Mouse (Mus musculus): ENCODE results near the gene Fgf15.
A peak's percentile ranks its signal among the peaks of the same experiment; 100 is the strongest.

The Fgf15 gene

GRCm38 (mm10) chr7:144932389-144932937 lies 36.1 kb downstream of the Fgf15 start:
- DNase-seq (ENCODE audit: low spot score): no peak

- DNase-seq (ENCODE audit: low spot score): no peak
Observed at GRCm38 (mm10) chr7:144933336-144933735, 37.0 kb downstream of the Fgf15 start.

GRCm38 (mm10) chr7:144933796-144934195 lies 37.5 kb downstream of the Fgf15 start:
- DNase-seq (ENCODE audit: low spot score): no peak

GRCm38 (mm10) chr7:144934901-144935300 lies 38.6 kb downstream of the Fgf15 start:
- DNase-seq (ENCODE audit: low spot score): no peak

GRCm38 (mm10) chr7:144935563-144935962 lies 39.2 kb downstream of the Fgf15 start:
- no peak for DNase-seq (ENCODE audit: low spot score)

- no peak for DNase-seq (ENCODE audit: low spot score)
Observed at GRCm38 (mm10) chr7:144936311-144936880, 40.1 kb downstream of the Fgf15 start.

- peak; percentile 83 for DNase-seq (ENCODE audit: low spot score)
Observed at GRCm38 (mm10) chr7:144937490-144937889, 41.2 kb downstream of the Fgf15 start.

GRCm38 (mm10) chr7:144937899-144938517 lies 41.7 kb downstream of the Fgf15 start:
- no peak for DNase-seq (ENCODE audit: low spot score)

GRCm38 (mm10) chr7:144938661-144939343 lies 42.5 kb downstream of the Fgf15 start:
- no peak for DNase-seq (ENCODE audit: low spot score)

GRCm38 (mm10) chr7:144939344-144940002 lies 43.1 kb downstream of the Fgf15 start, which contains the start of gene Ccnd1:
Gene Ccnd1 (minus strand): TSS chr7:144939925.
- DNase-seq (ENCODE audit: low spot score): peak; percentile 43

- DNase-seq (ENCODE audit: low spot score): no peak
Observed at GRCm38 (mm10) chr7:144940003-144940571, 43.8 kb downstream of the Fgf15 start.

GRCm38 (mm10) chr7:144940585-144940984 lies 44.3 kb downstream of the Fgf15 start:
- DNase-seq (ENCODE audit: low spot score): no peak

- DNase-seq (ENCODE audit: low spot score): peak; percentile 77
Observed at GRCm38 (mm10) chr7:144941242-144941831, 45.0 kb downstream of the Fgf15 start.

- DNase-seq (ENCODE audit: low spot score): no peak
Observed at GRCm38 (mm10) chr7:144942071-144942743, 45.9 kb downstream of the Fgf15 start.

- DNase-seq (ENCODE audit: low spot score): no peak
Observed at GRCm38 (mm10) chr7:144942744-144943135, 46.4 kb downstream of the Fgf15 start.

GRCm38 (mm10) chr7:144943254-144943653 lies 46.9 kb downstream of the Fgf15 start:
- DNase-seq (ENCODE audit: low spot score): peak; percentile 73

All from ovary, postnatal 36 days (tissue).